Mouse (Mus musculus): ENCODE measurements around the gene Tmf1. TPM values are rescaled to one million over a fixed set of nuclear protein-coding genes. Genes with fewer than 3 reads are reported as not detected.

The Tmf1 gene
- polyA plus RNA-seq, 1 experiment from 2014 or later, result 24.8 TPM

DNA sequence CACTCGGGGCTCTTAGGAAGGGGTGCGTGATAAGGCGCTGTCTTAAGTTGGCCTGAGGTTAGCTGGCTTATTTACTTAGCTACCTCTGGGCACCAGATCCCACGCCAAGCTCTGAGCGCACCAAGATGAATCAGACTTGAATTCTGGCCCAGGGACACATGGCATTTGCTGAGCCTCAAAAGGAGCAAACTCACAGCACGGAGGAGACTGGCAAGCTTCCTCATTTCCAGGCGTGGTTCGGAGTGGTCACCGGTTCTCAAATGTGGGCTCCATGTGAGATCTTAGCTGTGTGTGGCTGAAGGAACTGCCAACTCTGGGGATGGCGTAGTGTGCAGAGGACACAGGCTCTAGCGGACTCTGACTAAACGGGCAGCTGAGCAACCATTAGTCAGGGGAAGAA lies 33.1 kb upstream of the Tmf1 start:
- Histone ChIP-seq H3K9ac (0 out of 2 replicates have a peak overlapping the region, but pooled peaks have one; percentile 21), H3K4me3 (peak overlapping the region; percentile 73), H3K27ac (peak overlapping the region; percentile 33), H3K4me1 (replicated peaks) (peaks cover 40% of the 10 kb centered on the region), H3K4me2 (peak overlapping the region; percentile 81), H3K27me3 (no peaks in the 10 kb centered on the region), H3K9me3 (replicated peaks) (no peaks in the 10 kb centered on the region), H3K36me3 (0 out of 2 replicates have a peak, but pooled peaks cover 11% of the 10 kb centered on the region)
- 43% methylated on average over 12 of the region's 12 CpGs for WGBS
- no peak for ATAC-seq (replicated peaks; ENCODE audit: insufficient number of reproducible peaks, insufficient read depth, low FRiP score, low read depth)

GRCm38 (mm10) chr6:97210962-97211601 lies 32.2 kb upstream of the Tmf1 start:
- peak; percentile 63 for ATAC-seq (replicated peaks; ENCODE audit: insufficient number of reproducible peaks, insufficient read depth, low FRiP score, low read depth)
- Histone ChIP-seq H3K27me3 (no peaks in the 10 kb centered on the region), H3K36me3 (0 out of 2 replicates have a peak, but pooled peaks cover 11% of the 10 kb centered on the region), H3K27ac (peak overlapping the region; percentile 82), H3K9ac (peak overlapping the region; percentile 78), H3K4me3 (peak overlapping the region; percentile 73), H3K9me3 (replicated peaks) (no peaks in the 10 kb centered on the region), H3K4me1 (replicated peaks) (peaks cover 35% of the 10 kb centered on the region), H3K4me2 (peak overlapping the region; percentile 81)
- WGBS, result 1% methylated on average over 22 of the region's 22 CpGs

GRCm38 (mm10) chr6:97210191-97210961 lies 31.5 kb upstream of the Tmf1 start, which contains the start of gene Arl6ip5:
Arl6ip5 (plus strand) TSS chr6:97210689.
- peak; percentile 48; the same call in 1 of the 2 replicates for ATAC-seq (replicated peaks; ENCODE audit: insufficient number of reproducible peaks, insufficient read depth, low FRiP score, low read depth)
- WGBS, result 8% methylated on average over 32 of the region's 32 CpGs
- peak within 1 kb of the TSS; percentile 81 for H3K4me2 ChIP-seq

DNA sequence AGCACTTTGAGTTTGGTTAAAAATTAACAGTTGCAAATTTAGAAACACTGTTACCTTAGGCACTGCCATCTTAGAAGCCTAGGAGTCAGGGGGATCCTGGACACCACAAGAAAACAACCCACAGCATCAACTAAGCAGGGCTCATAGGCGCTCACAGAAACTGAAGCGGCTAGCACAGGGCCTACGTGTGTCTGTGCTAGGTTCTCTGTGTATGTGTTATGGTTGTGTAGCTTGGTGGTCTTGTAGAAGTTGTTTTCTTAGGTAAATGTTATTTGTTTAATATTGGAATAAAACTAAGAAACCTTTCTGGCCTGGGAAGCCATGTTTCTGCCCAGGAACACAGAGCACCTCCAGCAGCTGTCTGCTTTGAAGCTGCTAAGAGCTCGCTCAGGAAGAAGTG lies 30.8 kb upstream of the Tmf1 start:
- Histone ChIP-seq H3K4me2 (peak overlapping the region; percentile 81; the same call in 1 of the 2 replicates), H3K9ac (no peak overlapping the region), H3K27me3 (no peaks in the 10 kb centered on the region), H3K9me3 (replicated peaks) (no peaks in the 10 kb centered on the region), H3K4me3 (no peak overlapping the region), H3K36me3 (0 out of 2 replicates have a peak, but pooled peaks cover 3% of the 10 kb centered on the region), H3K27ac (peak overlapping the region; percentile 25; the same call in 1 of the 2 replicates), H3K4me1 (replicated peaks) (peaks cover 30% of the 10 kb centered on the region)
- ATAC-seq (replicated peaks; ENCODE audit: insufficient number of reproducible peaks, insufficient read depth, low FRiP score, low read depth), result no peak
- 82% methylated on average over 4 of the region's 4 CpGs for WGBS

More at GRCm38 (mm10) chr6:97210191-97210961, 31.5 kb upstream of the Tmf1 start, which contains the start of gene Arl6ip5:
- Histone ChIP-seq H3K4me1 (replicated peaks) (peaks cover 30% of the 10 kb centered on the region), H3K4me3 (peak within 1 kb of the TSS; percentile 73), H3K27me3 (no peaks in the 10 kb centered on the region), H3K36me3 (0 out of 2 replicates have a peak, but pooled peaks cover 9% of the 10 kb centered on the region), H3K27ac (peak within 1 kb of the TSS; percentile 82), H3K9me3 (replicated peaks) (no peaks in the 10 kb centered on the region), H3K9ac (peak within 1 kb of the TSS; percentile 78)

DNA sequence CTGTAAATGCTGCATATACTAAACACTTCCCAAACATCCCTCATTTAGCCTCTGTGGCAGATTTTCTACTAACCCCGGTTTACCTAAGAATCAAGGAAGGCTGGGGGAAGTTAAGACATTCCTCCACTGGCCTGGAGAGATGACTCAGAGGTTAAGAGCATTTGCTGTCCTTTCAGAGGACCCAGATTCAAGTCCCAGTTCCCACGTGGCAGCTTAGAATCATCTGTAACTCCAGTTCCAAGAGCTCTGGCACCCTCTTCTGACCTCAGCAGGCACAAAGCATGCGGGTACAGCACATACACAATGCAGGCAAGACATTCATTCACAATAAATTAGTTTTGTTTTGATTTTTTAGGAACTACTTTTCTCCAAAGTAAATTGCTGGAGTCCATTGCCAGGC lies 30.3 kb upstream of the Tmf1 start:
- H3K27ac ChIP-seq, result no peak overlapping the region
- H3K36me3 ChIP-seq, result no peaks in the 10 kb centered on the region
- no peak for ATAC-seq (replicated peaks; ENCODE audit: insufficient number of reproducible peaks, insufficient read depth, low FRiP score, low read depth)
- H3K9ac ChIP-seq, result no peak overlapping the region
- H3K4me1 ChIP-seq (replicated peaks), result peaks cover 35% of the 10 kb centered on the region
- no peaks in the 10 kb centered on the region for H3K27me3 ChIP-seq
- H3K4me2 ChIP-seq, result no peak overlapping the region
- no peaks in the 10 kb centered on the region for H3K9me3 ChIP-seq (replicated peaks)
- no peak overlapping the region for H3K4me3 ChIP-seq
- 54% methylated on average over 3 of the region's 3 CpGs for WGBS

GRCm38 (mm10) chr6:97208406-97208805 lies 29.5 kb upstream of the Tmf1 start:
- no peak overlapping the region; the same call in 1 of the 2 replicates for H3K27ac ChIP-seq

DNA sequence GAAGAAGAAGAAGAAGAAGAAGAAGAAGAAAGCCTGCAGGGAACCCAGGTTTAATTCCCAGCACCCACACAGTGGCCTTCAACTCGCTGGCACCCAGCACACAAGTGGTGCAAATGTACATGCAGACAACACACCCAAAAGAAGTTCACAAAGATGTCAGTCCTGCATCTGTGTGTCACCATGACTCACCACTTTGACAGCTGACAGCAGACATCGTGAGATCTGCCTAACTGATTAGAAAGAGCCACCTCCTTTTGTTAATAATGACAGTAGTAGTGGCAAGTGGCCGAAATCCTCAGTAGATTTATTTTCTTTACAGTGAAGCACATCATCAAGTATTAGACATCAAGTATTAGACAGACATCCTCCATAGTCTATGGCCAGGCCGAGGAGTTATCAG lies 28.2 kb upstream of the Tmf1 start:
- H3K4me1 ChIP-seq (replicated peaks), result peaks cover 24% of the 10 kb centered on the region
- H3K4me2 ChIP-seq, result no peak overlapping the region
- no peaks in the 10 kb centered on the region for H3K9me3 ChIP-seq (replicated peaks)
- H3K36me3 ChIP-seq, result no peaks in the 10 kb centered on the region
- H3K27me3 ChIP-seq, result no peaks in the 10 kb centered on the region
- no peak overlapping the region for H3K4me3 ChIP-seq
- H3K9ac ChIP-seq, result no peak overlapping the region
- H3K27ac ChIP-seq, result no peak overlapping the region
- ATAC-seq (replicated peaks; ENCODE audit: insufficient number of reproducible peaks, insufficient read depth, low FRiP score, low read depth), result no peak
- 72% methylated on average over 4 of the region's 4 CpGs for WGBS

More at GRCm38 (mm10) chr6:97208406-97208805, 29.5 kb upstream of the Tmf1 start:
- WGBS, result 40% methylated on average over 3 of the region's 3 CpGs
- H3K4me2 ChIP-seq, result no peak overlapping the region
- H3K9ac ChIP-seq, result no peak overlapping the region
- no peaks in the 10 kb centered on the region for H3K9me3 ChIP-seq (replicated peaks)
- no peaks in the 10 kb centered on the region for H3K27me3 ChIP-seq
- no peaks in the 10 kb centered on the region for H3K36me3 ChIP-seq
- no peak overlapping the region for H3K4me3 ChIP-seq
- no peak for ATAC-seq (replicated peaks; ENCODE audit: insufficient number of reproducible peaks, insufficient read depth, low FRiP score, low read depth)
- H3K4me1 ChIP-seq (replicated peaks), result peaks cover 34% of the 10 kb centered on the region

DNA sequence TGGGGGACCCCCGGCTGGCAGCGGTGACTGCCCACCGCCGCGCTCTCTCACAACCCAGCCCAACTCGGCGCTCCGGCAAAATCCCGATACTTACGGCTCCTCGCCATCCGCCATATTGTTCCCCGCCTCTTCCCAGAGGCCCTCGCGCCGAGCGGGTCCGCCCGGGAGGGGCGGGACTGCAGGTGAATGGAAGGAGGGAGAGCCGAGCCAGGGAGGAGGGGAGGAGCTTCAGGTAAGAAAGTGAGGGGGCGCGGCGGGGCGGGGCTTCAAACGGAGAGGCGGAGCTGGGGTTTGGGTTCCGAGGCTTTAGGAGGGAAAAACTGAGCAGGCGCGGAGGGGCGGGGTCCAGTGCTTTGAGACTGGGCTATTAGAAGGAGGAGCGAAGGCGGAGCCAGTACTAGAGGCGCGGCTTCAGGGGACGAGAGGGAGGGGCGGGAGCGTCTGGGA lies 26.5 kb upstream of the Tmf1 start, which contains the start of gene Uba3:
Uba3 (minus strand) TSS at position 209 of the 447 bp plus-strand sequence.
- H3K27ac ChIP-seq, result peak within 1 kb of the TSS; percentile 82
- peak; percentile 99 for ATAC-seq (replicated peaks; ENCODE audit: insufficient number of reproducible peaks, insufficient read depth, low FRiP score, low read depth)
- WGBS, result 1% methylated on average over 38 of the region's 38 CpGs

DNA sequence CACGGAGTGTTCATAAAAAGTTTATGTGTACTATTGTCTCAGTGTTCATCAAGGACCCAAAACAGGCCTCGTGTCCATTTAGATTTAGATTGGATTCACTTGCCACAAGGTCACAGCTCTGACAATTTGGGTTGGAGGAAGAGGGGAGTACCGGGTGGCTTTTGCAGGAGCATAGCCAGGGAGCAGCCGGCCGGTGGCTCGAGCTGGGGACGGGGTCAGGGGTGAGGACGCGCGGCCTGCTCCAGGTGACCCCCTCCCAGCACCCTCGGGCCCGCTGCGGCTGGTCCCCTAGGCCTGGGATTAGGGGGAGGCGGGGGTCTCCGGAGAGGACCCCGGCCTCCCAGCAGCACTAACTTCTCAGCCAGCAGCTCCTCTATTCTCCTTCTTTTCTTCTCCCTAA lies 26.0 kb upstream of the Tmf1 start:
- Histone ChIP-seq H3K4me1 (replicated peaks) (peaks cover 12% of the 10 kb centered on the region), H3K4me3 (peak overlapping the region; percentile 94), H3K4me2 (peak overlapping the region; percentile 70), H3K27me3 (no peaks in the 10 kb centered on the region), H3K27ac (peak overlapping the region; percentile 82), H3K9ac (peak overlapping the region; percentile 99), H3K36me3 (0 out of 2 replicates have a peak, but pooled peaks cover 8% of the 10 kb centered on the region), H3K9me3 (replicated peaks) (no peaks in the 10 kb centered on the region)
- ATAC-seq (replicated peaks; ENCODE audit: insufficient number of reproducible peaks, insufficient read depth, low FRiP score, low read depth), result peak; percentile 50
- whole genome bisulfite sequencing, result under 1% methylated on average over 16 of the region's 16 CpGs

More for the DNA sequence above, 26.5 kb upstream of the Tmf1 start, which contains the start of gene Uba3:
- Histone ChIP-seq H3K9me3 (replicated peaks) (no peaks in the 10 kb centered on the region), H3K4me3 (peak within 1 kb of the TSS; percentile 94), H3K9ac (peak within 1 kb of the TSS; percentile 99), H3K27me3 (no peaks in the 10 kb centered on the region), H3K4me2 (peak within 1 kb of the TSS; percentile 70), H3K4me1 (replicated peaks) (peaks cover 17% of the 10 kb centered on the region), H3K36me3 (0 out of 2 replicates have a peak, but pooled peaks cover 8% of the 10 kb centered on the region)

GRCm38 (mm10) chr6:97204252-97204869 lies 25.4 kb upstream of the Tmf1 start:
- H3K4me1 ChIP-seq (replicated peaks), result peaks cover 11% of the 10 kb centered on the region
- peak overlapping the region; percentile 70 for H3K4me2 ChIP-seq
- H3K9ac ChIP-seq, result peak overlapping the region; percentile 99
- 18% methylated on average over 9 of the region's 9 CpGs for WGBS
- H3K36me3 ChIP-seq, result 0 out of 2 replicates have a peak, but pooled peaks cover 8% of the 10 kb centered on the region
- H3K4me3 ChIP-seq, result peak overlapping the region; percentile 94
- no peaks in the 10 kb centered on the region for H3K27me3 ChIP-seq
- H3K9me3 ChIP-seq (replicated peaks), result no peaks in the 10 kb centered on the region
- H3K27ac ChIP-seq, result no peak overlapping the region
- ATAC-seq (replicated peaks; ENCODE audit: insufficient number of reproducible peaks, insufficient read depth, low FRiP score, low read depth), result no peak

DNA sequence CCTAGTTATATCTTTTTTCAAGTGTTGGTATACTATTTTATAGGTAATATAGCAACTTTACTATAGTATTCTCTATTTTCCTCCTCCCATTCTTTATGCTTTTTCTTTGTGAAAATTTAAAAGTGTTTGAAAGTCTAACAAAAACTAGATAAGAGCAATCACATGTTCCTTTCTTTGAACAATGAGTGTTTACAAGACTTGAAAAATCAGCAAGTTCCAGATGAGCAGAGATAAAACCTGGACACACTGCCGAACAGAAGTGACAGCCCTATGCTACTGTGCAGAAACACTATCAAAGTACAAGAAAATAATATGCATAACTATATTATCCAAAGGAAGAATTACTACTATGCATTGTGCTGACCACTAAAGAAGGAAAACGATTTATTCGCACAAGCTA lies 23.6 kb upstream of the Tmf1 start:
- 82% methylated on average over 3 of the region's 3 CpGs for WGBS
- no peak overlapping the region for H3K9ac ChIP-seq
- no peak for ATAC-seq (replicated peaks; ENCODE audit: insufficient number of reproducible peaks, insufficient read depth, low FRiP score, low read depth)
- no peak overlapping the region for H3K27ac ChIP-seq
- H3K4me3 ChIP-seq, result no peak overlapping the region
- H3K9me3 ChIP-seq (replicated peaks), result no peaks in the 10 kb centered on the region
- H3K4me2 ChIP-seq, result no peak overlapping the region
- peaks cover 16% of the 10 kb centered on the region for H3K36me3 ChIP-seq
- H3K4me1 ChIP-seq (replicated peaks), result peaks cover 11% of the 10 kb centered on the region
- no peaks in the 10 kb centered on the region for H3K27me3 ChIP-seq

Measured in heart, embryonic 15.5 days (tissue).